Mouse (Mus musculus): ENCODE results near the gene S100a8. TPM values are rescaled to one million over a fixed set of nuclear protein-coding genes. Genes with fewer than 3 reads are reported as not detected.

The S100a8 gene
- 1.7 and 14.5 TPM in 2 replicates for polyA plus RNA-seq (2015; fragmentation: Nextera tagmentation; extraction: Ambion mirVana)

GRCm38 (mm10) chr3:90668846-90669245, at the start of gene S100a8:
Gene S100a8, plus strand, starts transcription at chr3:90668978.
- WGBS = 66% methylated on average over 8 of the region's 8 CpGs

GRCm38 (mm10) chr3:90621552-90621951, 47.2 kb upstream of the S100a8 start:
- H3K4me3 ChIP-seq = no peak overlapping the region
- no peak for ATAC-seq (replicated peaks)
- WGBS = 67% methylated on average over 7 of the region's 7 CpGs
- H3K9ac ChIP-seq = no peak overlapping the region
- H3K36me3 ChIP-seq (replicated peaks) = no peaks in the 10 kb centered on the region
- H3K27ac ChIP-seq = no peak overlapping the region
- no peak overlapping the region for H3K4me2 ChIP-seq
- no peaks in the 10 kb centered on the region for H3K27me3 ChIP-seq (replicated peaks)
- peaks cover 15% of the 10 kb centered on the region for H3K4me1 ChIP-seq
- no peaks in the 10 kb centered on the region for H3K9me3 ChIP-seq

More at GRCm38 (mm10) chr3:90668846-90669245, at the start of gene S100a8:
- Histone ChIP-seq H3K9ac (no peak within 1 kb of the TSS), H3K27ac (no peak within 1 kb of the TSS), H3K4me3 (no peak within 1 kb of the TSS), H3K36me3 (replicated peaks) (no peaks in the 10 kb centered on the region), H3K4me2 (no peak within 1 kb of the TSS), H3K4me1 (no peaks in the 10 kb centered on the region), H3K27me3 (replicated peaks) (no peaks in the 10 kb centered on the region), H3K9me3 (no peaks in the 10 kb centered on the region)
- ATAC-seq (replicated peaks) = no peak

- peak overlapping the region; percentile 60 for H3K27ac ChIP-seq
- H3K4me2 ChIP-seq = no peak overlapping the region
- H3K4me1 ChIP-seq = peaks cover 15% of the 10 kb centered on the region
- H3K9ac ChIP-seq = no peak overlapping the region
- ATAC-seq (replicated peaks) = peak; percentile 76
- H3K27me3 ChIP-seq (replicated peaks) = no peaks in the 10 kb centered on the region
- H3K4me3 ChIP-seq = no peak overlapping the region
- WGBS = 8% methylated on average over 2 of the region's 2 CpGs
- no peaks in the 10 kb centered on the region for H3K36me3 ChIP-seq (replicated peaks)
- no peaks in the 10 kb centered on the region for H3K9me3 ChIP-seq
Measured at GRCm38 (mm10) chr3:90623435-90624071, 45.2 kb upstream of the S100a8 start.

GRCm38 (mm10) chr3:90625496-90625895, 43.3 kb upstream of the S100a8 start:
- peaks cover 15% of the 10 kb centered on the region for H3K4me1 ChIP-seq
- H3K9me3 ChIP-seq = no peaks in the 10 kb centered on the region
- H3K27me3 ChIP-seq (replicated peaks) = no peaks in the 10 kb centered on the region
- WGBS = 75% methylated on average over 5 of the region's 5 CpGs
- H3K4me3 ChIP-seq = no peak overlapping the region
- no peak overlapping the region for H3K4me2 ChIP-seq
- no peaks in the 10 kb centered on the region for H3K36me3 ChIP-seq (replicated peaks)
- no peak overlapping the region for H3K27ac ChIP-seq
- H3K9ac ChIP-seq = no peak overlapping the region
- ATAC-seq (replicated peaks) = no peak

- no peak overlapping the region for H3K4me2 ChIP-seq
- peaks cover 15% of the 10 kb centered on the region for H3K4me1 ChIP-seq
- H3K36me3 ChIP-seq (replicated peaks) = no peaks in the 10 kb centered on the region
- no peak overlapping the region for H3K4me3 ChIP-seq
- 81% methylated on average over 9 of the region's 9 CpGs for WGBS
- no peak for ATAC-seq (replicated peaks)
- no peak overlapping the region for H3K27ac ChIP-seq
- no peaks in the 10 kb centered on the region for H3K27me3 ChIP-seq (replicated peaks)
- no peaks in the 10 kb centered on the region for H3K9me3 ChIP-seq
- no peak overlapping the region for H3K9ac ChIP-seq
Measured at GRCm38 (mm10) chr3:90626266-90627021, 42.3 kb upstream of the S100a8 start.

GRCm38 (mm10) chr3:90627366-90627765, 41.4 kb upstream of the S100a8 start:
- peaks cover 15% of the 10 kb centered on the region for H3K4me1 ChIP-seq
- no peak overlapping the region for H3K4me2 ChIP-seq
- 94% methylated on average over 5 of the region's 5 CpGs for WGBS
- no peaks in the 10 kb centered on the region for H3K27me3 ChIP-seq (replicated peaks)
- ATAC-seq (replicated peaks) = no peak
- no peak overlapping the region for H3K4me3 ChIP-seq
- no peaks in the 10 kb centered on the region for H3K36me3 ChIP-seq (replicated peaks)
- no peak overlapping the region for H3K9ac ChIP-seq
- H3K9me3 ChIP-seq = no peaks in the 10 kb centered on the region
- no peak overlapping the region for H3K27ac ChIP-seq

- no peaks in the 10 kb centered on the region for H3K27me3 ChIP-seq (replicated peaks)
- H3K9me3 ChIP-seq = no peaks in the 10 kb centered on the region
- H3K27ac ChIP-seq = no peak overlapping the region
- H3K9ac ChIP-seq = no peak overlapping the region
- no peaks in the 10 kb centered on the region for H3K36me3 ChIP-seq (replicated peaks)
- 0 out of 2 replicates have a peak, but pooled peaks have one; percentile 57 for ATAC-seq (replicated peaks)
- peaks cover 15% of the 10 kb centered on the region for H3K4me1 ChIP-seq
- no peak overlapping the region for H3K4me2 ChIP-seq
- WGBS = 68% methylated on average over 4 of the region's 4 CpGs
- no peak overlapping the region for H3K4me3 ChIP-seq
Measured at GRCm38 (mm10) chr3:90627807-90628206, 41.0 kb upstream of the S100a8 start.

GRCm38 (mm10) chr3:90629298-90629697, 39.5 kb upstream of the S100a8 start:
- H3K9me3 ChIP-seq = no peaks in the 10 kb centered on the region
- no peaks in the 10 kb centered on the region for H3K36me3 ChIP-seq (replicated peaks)
- no peaks in the 10 kb centered on the region for H3K4me1 ChIP-seq
- no peak overlapping the region for H3K4me3 ChIP-seq
- H3K9ac ChIP-seq = no peak overlapping the region
- no peak overlapping the region for H3K27ac ChIP-seq
- no peak overlapping the region for H3K4me2 ChIP-seq
- WGBS = 86% methylated on average over 2 of the region's 2 CpGs
- no peak for ATAC-seq (replicated peaks)
- no peaks in the 10 kb centered on the region for H3K27me3 ChIP-seq (replicated peaks)

GRCm38 (mm10) chr3:90631984-90632383, 36.8 kb upstream of the S100a8 start:
- Histone ChIP-seq H3K9ac (no peak overlapping the region), H3K9me3 (no peaks in the 10 kb centered on the region), H3K4me1 (no peaks in the 10 kb centered on the region), H3K27ac (no peak overlapping the region), H3K4me3 (no peak overlapping the region), H3K4me2 (no peak overlapping the region), H3K27me3 (replicated peaks) (no peaks in the 10 kb centered on the region), H3K36me3 (replicated peaks) (no peaks in the 10 kb centered on the region)
- ATAC-seq (replicated peaks) = no peak
- 80% methylated on average over 2 of the region's 2 CpGs for WGBS

GRCm38 (mm10) chr3:90638511-90639275, 30.1 kb upstream of the S100a8 start:
- no peaks in the 10 kb centered on the region for H3K4me1 ChIP-seq
- no peaks in the 10 kb centered on the region for H3K27me3 ChIP-seq (replicated peaks)
- no peak overlapping the region for H3K9ac ChIP-seq
- H3K4me3 ChIP-seq = no peak overlapping the region
- 77% methylated on average over 1 of the region's 1 CpGs for WGBS
- no peaks in the 10 kb centered on the region for H3K9me3 ChIP-seq
- H3K36me3 ChIP-seq (replicated peaks) = no peaks in the 10 kb centered on the region
- no peak for ATAC-seq (replicated peaks)
- no peak overlapping the region for H3K4me2 ChIP-seq
- H3K27ac ChIP-seq = no peak overlapping the region

- no peaks in the 10 kb centered on the region for H3K9me3 ChIP-seq
- H3K4me2 ChIP-seq = no peak overlapping the region
- WGBS = 53% methylated on average over 7 of the region's 7 CpGs
- ATAC-seq (replicated peaks) = no peak
- H3K9ac ChIP-seq = no peak overlapping the region
- no peak overlapping the region for H3K4me3 ChIP-seq
- no peaks in the 10 kb centered on the region for H3K36me3 ChIP-seq (replicated peaks)
- no peaks in the 10 kb centered on the region for H3K4me1 ChIP-seq
- no peak overlapping the region for H3K27ac ChIP-seq
- no peaks in the 10 kb centered on the region for H3K27me3 ChIP-seq (replicated peaks)
Measured at GRCm38 (mm10) chr3:90639511-90640154, 29.1 kb upstream of the S100a8 start.

GRCm38 (mm10) chr3:90640981-90641380, 27.8 kb upstream of the S100a8 start:
- no peak overlapping the region for H3K9ac ChIP-seq
- no peaks in the 10 kb centered on the region for H3K36me3 ChIP-seq (replicated peaks)
- no peak overlapping the region for H3K27ac ChIP-seq
- H3K4me3 ChIP-seq = no peak overlapping the region
- ATAC-seq (replicated peaks) = no peak
- no peaks in the 10 kb centered on the region for H3K27me3 ChIP-seq (replicated peaks)
- H3K4me2 ChIP-seq = no peak overlapping the region
- no peaks in the 10 kb centered on the region for H3K4me1 ChIP-seq
- H3K9me3 ChIP-seq = no peaks in the 10 kb centered on the region
- WGBS = 89% methylated on average over 7 of the region's 7 CpGs
